Mouse (Mus musculus) adrenal gland, postnatal 36 days (tissue): ENCODE results near the gene Lgr4. TPM values are rescaled to one million over a fixed set of nuclear protein-coding genes. Genes with fewer than 3 reads are reported as not detected.

Experiments used
- DNase-seq, 2 experiments: peaks; one replicate each; pipeline ENCODE4 v3.0.0; 2021; ENCODE audit warnings: mixed read lengths in 1 of 2
- total RNA-seq, 2 experiments: library from RNA; stranded (reverse); gene quantifications; 2 replicates each; pipeline ENCODE4 v1.2.3; 2021

Gene Lgr4
- total RNA-seq, 2 experiments from 2014 or later, result 148 to 223 TPM

GRCm38 (mm10) chr2:109921298-109922035 lies 4.0 kb downstream of the Lgr4 start:
- peak; percentile 51 to 59 for DNase-seq

- no peak for DNase-seq
Observed at GRCm38 (mm10) chr2:109922306-109922705, 4.9 kb downstream of the Lgr4 start.

- DNase-seq, result no peak
Observed at GRCm38 (mm10) chr2:109923031-109923430, 5.6 kb downstream of the Lgr4 start.

GRCm38 (mm10) chr2:109923945-109924344 lies 6.5 kb downstream of the Lgr4 start:
- DNase-seq, result no peak

GRCm38 (mm10) chr2:109926984-109927383 lies 9.5 kb downstream of the Lgr4 start:
- no peak for DNase-seq

- no peak for DNase-seq
Observed at GRCm38 (mm10) chr2:109927446-109927845, 10.0 kb downstream of the Lgr4 start.

- no peak for DNase-seq
Observed at GRCm38 (mm10) chr2:109927876-109928275, 10.4 kb downstream of the Lgr4 start.

- DNase-seq, result no peak
Observed at GRCm38 (mm10) chr2:109928791-109929190, 11.3 kb downstream of the Lgr4 start.

GRCm38 (mm10) chr2:109929256-109929655 lies 11.8 kb downstream of the Lgr4 start:
- no peak for DNase-seq

GRCm38 (mm10) chr2:109930366-109930765 lies 12.9 kb downstream of the Lgr4 start:
- no peak for DNase-seq

- peak; percentile 43 to 59 for DNase-seq
Observed at GRCm38 (mm10) chr2:109930771-109931170, 13.3 kb downstream of the Lgr4 start.

- DNase-seq, result no peak
Observed at GRCm38 (mm10) chr2:109931978-109932780, 14.7 kb downstream of the Lgr4 start.

GRCm38 (mm10) chr2:109933151-109933550 lies 15.7 kb downstream of the Lgr4 start:
- DNase-seq, result no peak

- no peak for DNase-seq
Observed at GRCm38 (mm10) chr2:109934086-109934485, 16.6 kb downstream of the Lgr4 start.

- DNase-seq, result peak; percentile 41 to 60
Observed at GRCm38 (mm10) chr2:109935194-109935593, 17.7 kb downstream of the Lgr4 start.

GRCm38 (mm10) chr2:109935754-109936409 lies 18.4 kb downstream of the Lgr4 start:
- no peak for DNase-seq

- no peak for DNase-seq
Observed at GRCm38 (mm10) chr2:109936410-109936755, 18.9 kb downstream of the Lgr4 start.

- DNase-seq, result no peak
Observed at GRCm38 (mm10) chr2:109941973-109942444, 24.6 kb downstream of the Lgr4 start.

GRCm38 (mm10) chr2:109942810-109943570 lies 25.5 kb downstream of the Lgr4 start:
- DNase-seq, result no peak

- no peak for DNase-seq
Observed at GRCm38 (mm10) chr2:109944995-109945394, 27.5 kb downstream of the Lgr4 start.

GRCm38 (mm10) chr2:109945532-109945931 lies 28.1 kb downstream of the Lgr4 start:
- DNase-seq, result no peak

GRCm38 (mm10) chr2:109946426-109946825 lies 29.0 kb downstream of the Lgr4 start:
- no peak for DNase-seq
